Mouse (Mus musculus) adrenal gland, postnatal 25 days (tissue): ENCODE results near the gene Bbs7. TPM values are rescaled to one million over a fixed set of nuclear protein-coding genes. Genes with fewer than 3 reads are reported as not detected.
"Not testable (repeated sequence)": the region's sequence is repeated elsewhere in the genome, so short reads cannot be mapped to it uniquely, and the experiment has no call there.

Experiments used
- DNase-seq: peaks from one replicate; pipeline ENCODE4 v3.0.0; 2021; ENCODE audit warnings: mixed read lengths
- long read RNA-seq: library from polyadenylated mRNA; stranded (forward); transcript quantifications from one replicate; pipeline ENCODE4 v2.0.0, GENCODE M21; 2021
- total RNA-seq: library from RNA; stranded (reverse); gene quantifications from 2 replicates; pipeline ENCODE4 v1.2.3, GENCODE M21; 2021

Bbs7 gene
- 10.7 and 12.4 TPM in 2 replicates for total RNA-seq
- long read RNA-seq, transcript Bbs7-203 (19 exons, 2,687 nt): major isoform, 16 of 23 reads
- long read RNA-seq, partial matches to known transcripts: 3 of 23 reads
- long read RNA-seq, other reads (novel, unspliced or antisense): 4 of 23 reads

GRCm38 (mm10) chr3:36613202-36613907, at the start of gene Bbs7:
Bbs7 (minus strand) TSS chr3:36613477.
- peak; percentile 96 for DNase-seq

GRCm38 (mm10) chr3:36645245-36645559, 31.9 kb upstream of the Bbs7 start:
- DNase-seq: not testable (repeated sequence)

- DNase-seq: no peak
Measured at GRCm38 (mm10) chr3:36644554-36645244, 31.4 kb upstream of the Bbs7 start.

GRCm38 (mm10) chr3:36643354-36643753, 30.1 kb upstream of the Bbs7 start:
- no peak for DNase-seq

GRCm38 (mm10) chr3:36642736-36643135, 29.5 kb upstream of the Bbs7 start:
- DNase-seq: no peak

GRCm38 (mm10) chr3:36640787-36641186, 27.5 kb upstream of the Bbs7 start:
- DNase-seq: no peak

GRCm38 (mm10) chr3:36635449-36635848, 22.2 kb upstream of the Bbs7 start:
- peak; percentile 13 for DNase-seq

- no peak for DNase-seq
Measured at GRCm38 (mm10) chr3:36626803-36627202, 13.5 kb upstream of the Bbs7 start.

GRCm38 (mm10) chr3:36618181-36618580, 4.9 kb upstream of the Bbs7 start:
- DNase-seq: no peak

- no peak for DNase-seq
Measured at GRCm38 (mm10) chr3:36613908-36614255, 605 bp upstream of the Bbs7 start.

- DNase-seq: no peak
Measured at GRCm38 (mm10) chr3:36612687-36613086, 590 bp downstream of the Bbs7 start.

GRCm38 (mm10) chr3:36605894-36606783, 7.1 kb downstream of the Bbs7 start:
- no peak for DNase-seq

- not testable (repeated sequence) for DNase-seq
Measured at GRCm38 (mm10) chr3:36599773-36600172, 13.5 kb downstream of the Bbs7 start.

GRCm38 (mm10) chr3:36598811-36599210, 14.5 kb downstream of the Bbs7 start:
- no peak for DNase-seq

- DNase-seq: peak; percentile 98
Measured at GRCm38 (mm10) chr3:36571827-36572378, 41.4 kb downstream of the Bbs7 start, which contains the start of gene Ccna2. Ccna2 (minus strand) TSS chr3:36572150.

- DNase-seq: peak; percentile 1
Measured at GRCm38 (mm10) chr3:36571361-36571826, 41.9 kb downstream of the Bbs7 start.

- DNase-seq: no peak
Measured at GRCm38 (mm10) chr3:36569836-36570235, 43.4 kb downstream of the Bbs7 start.

GRCm38 (mm10) chr3:36563666-36564065, 49.6 kb downstream of the Bbs7 start:
- DNase-seq: no peak

- no peak for DNase-seq
Measured at GRCm38 (mm10) chr3:36559606-36560005, 53.7 kb downstream of the Bbs7 start.

GRCm38 (mm10) chr3:36557601-36558000, 55.7 kb downstream of the Bbs7 start:
- no peak for DNase-seq

GRCm38 (mm10) chr3:36552406-36553047, 60.8 kb downstream of the Bbs7 start, which contains the start of gene Exosc9:
Exosc9 (plus strand) TSS chr3:36552606.
- DNase-seq: peak; percentile 96
